ENCODE assay signal across 10 mouse cellular contexts in genomic region chr13:41238805-41239130, GRCm38 (mm10). TPM values are rescaled to one million over a fixed set of nuclear protein-coding genes. Genes with fewer than 3 reads are reported as not detected.
DNase-seq lines count a peak whose midpoint lies in the region; ATAC-seq and TF ChIP-seq lines count a peak whose summit lies in the region.
"Had no signal": no experiment of that assay in that cellular context is flagged by ENCODE, and none has a peak within 500 bp of the region (broad histone marks: within the 10 kb centered on the region; RNA-seq: fewer than 3 reads in every experiment).

No protein-coding gene starts in this region.

- H3K36me3 ChIP-seq in heart, postnatal 0 days (replicated peaks; ENCODE audit: control insufficient read depth, insufficient read depth, low read length), result no peaks in the 10 kb centered on the region
- no peaks in the 10 kb centered on the region for H3K36me3 ChIP-seq in neural tube, embryonic 14.5 days (ENCODE audit: control insufficient read depth, insufficient read depth, low read length)
- H3K36me3 ChIP-seq: limb, embryonic 12.5 days had no signal

- H3K4me3 ChIP-seq in heart, postnatal 0 days (ENCODE audit: low read depth, low read length), result no peak overlapping the region
- H3K4me3 ChIP-seq in neural tube, embryonic 14.5 days (ENCODE audit: low read depth, low read length), result no peak overlapping the region
- H3K4me3 ChIP-seq: limb, embryonic 12.5 days had no signal

- peak; percentile 72 for TF ChIP-seq CTCF in heart, postnatal 0 days (IDR thresholded peaks at IDR 0.05; ENCODE audit: low read depth)

- DNase-seq in heart, postnatal 0 days (ENCODE audit: low spot score), result peak; percentile 33
- no peak for DNase-seq in heart, postnatal 4 days
- no peak for DNase-seq in neural tube, embryonic 10.5 days (ENCODE audit: extremely low spot score, low spot score)
- peak; percentile 57 for DNase-seq in embryo, embryonic 10 days (ENCODE audit: low spot score)
- DNase-seq in ovary, postnatal 36 days (ENCODE audit: low spot score), result no peak
- no peak for DNase-seq in right cerebral cortex, postnatal 10 days (ENCODE audit: low spot score in 2 of 2)

- WGBS in heart, postnatal 0 days, result 5% methylated on average over 5 of the region's 5 CpGs
- 17% methylated on average over 5 of the region's 5 CpGs for whole genome bisulfite sequencing in neural tube, embryonic 14.5 days

- no peak overlapping the region for H3K27ac ChIP-seq in heart, postnatal 0 days (ENCODE audit: low read depth)
- H3K27ac ChIP-seq in neural tube, embryonic 14.5 days (ENCODE audit: low read depth, low read length), result no peak overlapping the region
- H3K27ac ChIP-seq: limb, embryonic 12.5 days had no signal

- no peaks in the 10 kb centered on the region for H3K9me3 ChIP-seq in heart, postnatal 0 days (replicated peaks; ENCODE audit: control insufficient read depth, low read length)
- no peaks in the 10 kb centered on the region for H3K9me3 ChIP-seq in neural tube, embryonic 14.5 days (ENCODE audit: control insufficient read depth, low read length)
- H3K9me3 ChIP-seq: limb, embryonic 12.5 days had no signal

- H3K27me3 ChIP-seq in heart, postnatal 0 days (ENCODE audit: control insufficient read depth, insufficient read depth, low read length), result no peaks in the 10 kb centered on the region
- H3K27me3 ChIP-seq in neural tube, embryonic 14.5 days (ENCODE audit: control insufficient read depth, insufficient read depth, low read length), result no peaks in the 10 kb centered on the region
- H3K27me3 ChIP-seq: limb, embryonic 12.5 days had no signal

- H3K4me2 ChIP-seq in heart, postnatal 0 days (ENCODE audit: low read depth, low read length), result no peak overlapping the region
- H3K4me2 ChIP-seq in neural tube, embryonic 14.5 days (ENCODE audit: low read depth, low read length), result no peak overlapping the region
- H3K4me2 ChIP-seq: limb, embryonic 12.5 days had no signal

- TF ChIP-seq EP300 in heart, postnatal 0 days (IDR thresholded peaks at IDR 0.05; ENCODE audit: low read depth), result no peak

- no peak overlapping the region for H3K9ac ChIP-seq in heart, postnatal 0 days (replicated peaks; ENCODE audit: low read depth, low read length)
- no peak overlapping the region for H3K9ac ChIP-seq in neural tube, embryonic 14.5 days (replicated peaks; ENCODE audit: low read depth, low read length)
- H3K9ac ChIP-seq: limb, embryonic 12.5 days had no signal

- ATAC-seq in heart, postnatal 0 days (ENCODE audit: insufficient read depth, low read depth), result no peak
- ATAC-seq in neural tube, embryonic 14.5 days (ENCODE audit: low read depth), result peak; percentile 54; the same call in 1 of the 2 replicates
- peak; percentile 71; the same call in 1 of the 2 replicates for ATAC-seq in neutrophil, adult 5-6 weeks (ENCODE audit: extremely low read depth, insufficient number of reproducible peaks, low FRiP score, poor library complexity, severe bottlenecking)

- no peaks in the 10 kb centered on the region for H3K4me1 ChIP-seq in heart, postnatal 0 days (ENCODE audit: control insufficient read depth, insufficient read depth)
- no peaks in the 10 kb centered on the region for H3K4me1 ChIP-seq in neural tube, embryonic 14.5 days (ENCODE audit: control insufficient read depth, insufficient read depth, low read length)
- H3K4me1 ChIP-seq: limb, embryonic 12.5 days had no signal

RNA-seq across cellular contexts. Expression of gene Smim13, which starts 10.9 kb away (rescaled TPM):
- total RNA-seq in heart, postnatal 0 days (2014; rRNA removed; ENCODE audit: low replicate concordance), result 14.6 and 15.5 TPM in 2 replicates
- polyA plus RNA-seq in heart, postnatal 0 days (2015; fragmentation: Nextera tagmentation; extraction: Ambion mirVana), result 7.9 TPM in 2 replicates
- 10 to 100 TPM; 17.4 to 18.5 TPM for total RNA-seq in heart, postnatal 4 days (2021)
- 30.0 and 31.7 TPM in 2 replicates for polyA plus RNA-seq in neural tube, embryonic 14.5 days (2014; fragmentation: Nextera tagmentation; extraction: Ambion mirVana)
- total RNA-seq in neutrophil, adult 5-6 weeks (2017), result 5.4 and 6.3 TPM in 2 replicates

RNA-seq across cellular contexts. Expression of gene Elovl2, which starts 18.6 kb away (rescaled TPM):
- 0.35 TPM in 1 of 2 replicates, not detected in the other for total RNA-seq in heart, postnatal 0 days (2014; rRNA removed; ENCODE audit: low replicate concordance)
- 0.22 and 0.23 TPM in 2 replicates for polyA plus RNA-seq in heart, postnatal 0 days (2015; fragmentation: Nextera tagmentation; extraction: Ambion mirVana)
- under 1 TPM; 0.55 to 0.68 TPM for total RNA-seq in heart, postnatal 4 days (2021)
- 43.5 and 45.3 TPM in 2 replicates for polyA plus RNA-seq in neural tube, embryonic 14.5 days (2014; fragmentation: Nextera tagmentation; extraction: Ambion mirVana)
- total RNA-seq in neutrophil, adult 5-6 weeks (2017), result not detected in 2 replicates

RNA-seq across cellular contexts. Expression of gene Gm17364, which starts 35.0 kb away (rescaled TPM):
- not detected in 2 replicates for total RNA-seq in heart, postnatal 0 days (2014; rRNA removed; ENCODE audit: low replicate concordance)
- polyA plus RNA-seq in heart, postnatal 0 days (2015; fragmentation: Nextera tagmentation; extraction: Ambion mirVana), result not detected in 2 replicates
- total RNA-seq in heart, postnatal 4 days (2021), result not detected
- polyA plus RNA-seq in neural tube, embryonic 14.5 days (2014; fragmentation: Nextera tagmentation; extraction: Ambion mirVana), result not detected in 2 replicates
- total RNA-seq in neutrophil, adult 5-6 weeks (2017), result not detected in 2 replicates
- polyA plus RNA-seq: limb, embryonic 12.5 days; stomach, embryonic 14.5 days had no signal

Comparison
In these comparisons a context has a peak if more than half of its experiments do, and no peak if none do; other contexts are left out.
1. DNase-seq: peak in heart, postnatal 0 days (single experiment) and embryo, embryonic 10 days (single experiment); none in heart, postnatal 4 days (single experiment), neural tube, embryonic 10.5 days (single experiment), ovary, postnatal 36 days (single experiment) and right cerebral cortex, postnatal 10 days (0 of 2).